Mouse (Mus musculus): ENCODE data around the gene Erf. TPM values are rescaled to one million over a fixed set of nuclear protein-coding genes. Genes with fewer than 3 reads are reported as not detected.

Gene Erf
- polyA plus RNA-seq, 1 experiment from 2014 or later, result 7.8 TPM

- Histone ChIP-seq H3K9ac (ENCODE audit: low read depth, low read length) (no peak overlapping the region), H3K36me3 (ENCODE audit: control insufficient read depth, insufficient read depth) (peaks cover 43% of the 10 kb centered on the region; the same call in 1 of the 2 replicates), H3K4me3 (ENCODE audit: low read depth, low read length) (no peak overlapping the region), H3K9me3 (ENCODE audit: control insufficient read depth) (no peaks in the 10 kb centered on the region), H3K4me2 (replicated peaks; ENCODE audit: low read depth) (no peak overlapping the region), H3K4me1 (replicated peaks; ENCODE audit: control insufficient read depth, insufficient read depth, low read length) (no peaks in the 10 kb centered on the region), H3K27ac (ENCODE audit: low read depth, low read length) (no peak overlapping the region), H3K27me3 (replicated peaks; ENCODE audit: control insufficient read depth, insufficient read depth, low read length) (no peaks in the 10 kb centered on the region)
- WGBS, result 84% methylated on average over 20 of the region's 20 CpGs
- ATAC-seq, result no peak
- TF ChIP-seq CTCF (IDR thresholded peaks at IDR 0.05; ENCODE audit: low read depth), result no peak
Observed at GRCm38 (mm10) chr7:25203624-25204023, 46.9 kb downstream of the Erf start.

GRCm38 (mm10) chr7:25197384-25198018 is 53.1 kb downstream of the Erf start:
- H3K4me2 ChIP-seq (replicated peaks; ENCODE audit: low read depth), result no peak overlapping the region
- H3K9ac ChIP-seq (ENCODE audit: low read depth, low read length), result no peak overlapping the region

GRCm38 (mm10) chr7:25196107-25196506 is 54.5 kb downstream of the Erf start:
- no peak for TF ChIP-seq CTCF (IDR thresholded peaks at IDR 0.05; ENCODE audit: low read depth)
- Histone ChIP-seq H3K9me3 (ENCODE audit: control insufficient read depth) (no peaks in the 10 kb centered on the region), H3K27ac (ENCODE audit: low read depth, low read length) (no peak overlapping the region), H3K4me3 (ENCODE audit: low read depth, low read length) (no peak overlapping the region), H3K4me1 (replicated peaks; ENCODE audit: control insufficient read depth, insufficient read depth, low read length) (0 out of 2 replicates have a peak, but pooled peaks cover 2% of the 10 kb centered on the region), H3K9ac (ENCODE audit: low read depth, low read length) (no peak overlapping the region), H3K4me2 (replicated peaks; ENCODE audit: low read depth) (no peak overlapping the region), H3K36me3 (ENCODE audit: control insufficient read depth, insufficient read depth) (no peaks in the 10 kb centered on the region), H3K27me3 (replicated peaks; ENCODE audit: control insufficient read depth, insufficient read depth, low read length) (no peaks in the 10 kb centered on the region)
- ATAC-seq, result no peak
- 84% methylated on average over 9 of the region's 9 CpGs for WGBS

More at GRCm38 (mm10) chr7:25197384-25198018, 53.1 kb downstream of the Erf start:
- no peaks in the 10 kb centered on the region for H3K27me3 ChIP-seq (replicated peaks; ENCODE audit: control insufficient read depth, insufficient read depth, low read length)
- no peaks in the 10 kb centered on the region for H3K9me3 ChIP-seq (ENCODE audit: control insufficient read depth)
- H3K4me3 ChIP-seq (ENCODE audit: low read depth, low read length), result no peak overlapping the region
- H3K27ac ChIP-seq (ENCODE audit: low read depth, low read length), result no peak overlapping the region
- 30% methylated on average over 10 of the region's 10 CpGs for WGBS
- H3K36me3 ChIP-seq (ENCODE audit: control insufficient read depth, insufficient read depth), result peaks cover 7% of the 10 kb centered on the region; the same call in 1 of the 2 replicates
- ATAC-seq, result peak; percentile 93
- 0 out of 2 replicates have a peak, but pooled peaks cover 2% of the 10 kb centered on the region for H3K4me1 ChIP-seq (replicated peaks; ENCODE audit: control insufficient read depth, insufficient read depth, low read length)
- TF ChIP-seq CTCF (IDR thresholded peaks at IDR 0.05; ENCODE audit: low read depth), result no peak

GRCm38 (mm10) chr7:25195148-25195547 is 55.4 kb downstream of the Erf start:
- no peak for ATAC-seq
- 70% methylated on average over 3 of the region's 3 CpGs for WGBS

More at GRCm38 (mm10) chr7:25195148-25195547, 55.4 kb downstream of the Erf start:
- Histone ChIP-seq H3K9me3 (ENCODE audit: control insufficient read depth) (no peaks in the 10 kb centered on the region), H3K4me2 (replicated peaks; ENCODE audit: low read depth) (no peak overlapping the region), H3K4me3 (ENCODE audit: low read depth, low read length) (no peak overlapping the region), H3K27me3 (replicated peaks; ENCODE audit: control insufficient read depth, insufficient read depth, low read length) (no peaks in the 10 kb centered on the region), H3K36me3 (ENCODE audit: control insufficient read depth, insufficient read depth) (no peaks in the 10 kb centered on the region), H3K9ac (ENCODE audit: low read depth, low read length) (no peak overlapping the region), H3K27ac (ENCODE audit: low read depth, low read length) (no peak overlapping the region), H3K4me1 (replicated peaks; ENCODE audit: control insufficient read depth, insufficient read depth, low read length) (0 out of 2 replicates have a peak, but pooled peaks cover 2% of the 10 kb centered on the region)
- TF ChIP-seq CTCF (IDR thresholded peaks at IDR 0.05; ENCODE audit: low read depth), result no peak

Small RNAs within 50 kb of the gene (microRNA-seq; reads per million reads assigned to microRNA genes)
- not detected for gene Mir7048

Other genes with a start within 250 kb of the Erf start
- 3.4 and 3.6 TPM in 2 replicates for gene Atp1a3, start 244.8 kb downstream of the Erf start, polyA plus RNA-seq (2015; fragmentation: Nextera tagmentation; extraction: Ambion mirVana)
- 1.3 TPM in 2 replicates for gene Grik5, start 178.4 kb downstream of the Erf start, polyA plus RNA-seq (2015; fragmentation: Nextera tagmentation; extraction: Ambion mirVana)
- 11.6 and 12.1 TPM in 2 replicates for gene Zfp574, start 178.2 kb downstream of the Erf start, polyA plus RNA-seq (2015; fragmentation: Nextera tagmentation; extraction: Ambion mirVana)
- 0.53 and 0.72 TPM in 2 replicates for gene Pou2f2, start 71.0 kb downstream of the Erf start, polyA plus RNA-seq (2015; fragmentation: Nextera tagmentation; extraction: Ambion mirVana)
- 14.8 and 15.8 TPM in 2 replicates for gene Dedd2, start 30.1 kb downstream of the Erf start, polyA plus RNA-seq (2015; fragmentation: Nextera tagmentation; extraction: Ambion mirVana)
- 1.1 and 1.3 TPM in 2 replicates for gene Zfp526, start 29.3 kb downstream of the Erf start, polyA plus RNA-seq (2015; fragmentation: Nextera tagmentation; extraction: Ambion mirVana)
- gene Gsk3a, start 12.9 kb downstream of the Erf start, polyA plus RNA-seq (2015; fragmentation: Nextera tagmentation; extraction: Ambion mirVana), result 8.8 and 9.7 TPM in 2 replicates
- gene Cic, start 16.9 kb upstream of the Erf start, polyA plus RNA-seq (2015; fragmentation: Nextera tagmentation; extraction: Ambion mirVana), result 17.2 and 21.7 TPM in 2 replicates
- gene Pafah1b3, start 47.2 kb upstream of the Erf start, polyA plus RNA-seq (2015; fragmentation: Nextera tagmentation; extraction: Ambion mirVana), result 87.6 and 91.9 TPM in 2 replicates
- 0.12 TPM in 1 of 2 replicates, not detected in the other for gene Prr19, start 50.6 kb upstream of the Erf start, polyA plus RNA-seq (2015; fragmentation: Nextera tagmentation; extraction: Ambion mirVana)
- 0.69 and 0.92 TPM in 2 replicates for gene Tmem145, start 55.3 kb upstream of the Erf start, polyA plus RNA-seq (2015; fragmentation: Nextera tagmentation; extraction: Ambion mirVana)
- gene Megf8, start 66.4 kb upstream of the Erf start, polyA plus RNA-seq (2015; fragmentation: Nextera tagmentation; extraction: Ambion mirVana), result 3.4 and 3.8 TPM in 2 replicates
- gene Cnfn, start 119.0 kb upstream of the Erf start, polyA plus RNA-seq (2015; fragmentation: Nextera tagmentation; extraction: Ambion mirVana), result 0.33 TPM in 1 of 2 replicates, not detected in the other
- gene Lipe, start 147.9 kb upstream of the Erf start, polyA plus RNA-seq (2015; fragmentation: Nextera tagmentation; extraction: Ambion mirVana), result 15.0 and 17.5 TPM in 2 replicates
- 0.16 TPM in 1 of 2 replicates, not detected in the other for gene Cxcl17, start 162.1 kb upstream of the Erf start, polyA plus RNA-seq (2015; fragmentation: Nextera tagmentation; extraction: Ambion mirVana)
- gene Ceacam1, start 226.8 kb upstream of the Erf start, polyA plus RNA-seq (2015; fragmentation: Nextera tagmentation; extraction: Ambion mirVana), result 59.1 and 92.6 TPM in 2 replicates